Mouse (Mus musculus): ENCODE measurements around the gene A730015C16Rik. TPM values are rescaled to one million over a fixed set of nuclear protein-coding genes. Genes with fewer than 3 reads are reported as not detected.

A730015C16Rik gene
- polyA plus RNA-seq, 1 experiment from 2014 or later: 1.7 TPM

DNA sequence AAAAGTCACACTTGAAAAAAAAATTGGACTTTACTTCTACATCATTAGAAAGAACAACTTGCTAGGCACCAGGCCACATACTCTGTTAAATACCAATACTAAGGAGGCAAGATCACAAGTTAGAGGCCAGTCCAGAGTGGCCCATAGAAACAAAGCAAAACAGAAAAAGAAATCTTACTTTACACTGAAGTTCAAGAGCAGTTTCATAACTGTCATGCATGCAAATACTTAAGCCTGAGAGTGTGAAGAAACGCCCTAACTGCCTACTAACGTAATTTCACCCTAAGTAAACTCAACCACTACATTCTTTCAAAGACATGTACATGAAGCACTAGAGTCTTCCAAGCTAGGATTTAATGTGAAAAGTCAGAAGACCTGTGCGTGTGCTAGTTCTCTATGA is 22.7 kb downstream of the A730015C16Rik start:
- H3K27ac ChIP-seq: no peak overlapping the region
- no peak overlapping the region for H3K4me3 ChIP-seq
- WGBS: 96% methylated on average over 3 of the region's 3 CpGs
- ATAC-seq (ENCODE audit: low FRiP score): no peak
- peaks cover 77% of the 10 kb centered on the region for H3K36me3 ChIP-seq
- no peak overlapping the region for H3K9ac ChIP-seq
- peaks cover 7% of the 10 kb centered on the region for H3K4me1 ChIP-seq (replicated peaks)
- no peaks in the 10 kb centered on the region for H3K27me3 ChIP-seq
- no peak overlapping the region for H3K4me2 ChIP-seq
- H3K9me3 ChIP-seq: no peaks in the 10 kb centered on the region

- H3K9me3 ChIP-seq: no peaks in the 10 kb centered on the region
- no peaks in the 10 kb centered on the region for H3K4me1 ChIP-seq (replicated peaks)
- no peak overlapping the region for H3K4me2 ChIP-seq
- peaks cover 13% of the 10 kb centered on the region for H3K36me3 ChIP-seq
- WGBS: 65% methylated on average over 6 of the region's 6 CpGs
- no peak for ATAC-seq (ENCODE audit: low FRiP score)
- no peak overlapping the region for H3K27ac ChIP-seq
- H3K4me3 ChIP-seq: no peak overlapping the region
- H3K9ac ChIP-seq: no peak overlapping the region
- H3K27me3 ChIP-seq: no peaks in the 10 kb centered on the region
Observed at GRCm38 (mm10) chr4:108811550-108811949, 36.9 kb downstream of the A730015C16Rik start.

GRCm38 (mm10) chr4:108811142-108811541 is 37.3 kb downstream of the A730015C16Rik start:
- Histone ChIP-seq H3K27ac (no peak overlapping the region), H3K4me1 (replicated peaks) (no peaks in the 10 kb centered on the region), H3K4me2 (no peak overlapping the region), H3K27me3 (no peaks in the 10 kb centered on the region), H3K9me3 (no peaks in the 10 kb centered on the region), H3K9ac (no peak overlapping the region), H3K4me3 (no peak overlapping the region), H3K36me3 (peaks cover 13% of the 10 kb centered on the region)
- WGBS: 72% methylated on average over 4 of the region's 4 CpGs
- no peak for ATAC-seq (ENCODE audit: low FRiP score)

GRCm38 (mm10) chr4:108803535-108803934 is 44.9 kb downstream of the A730015C16Rik start:
- WGBS: 75% methylated on average over 2 of the region's 2 CpGs
- no peaks in the 10 kb centered on the region for H3K9me3 ChIP-seq
- H3K4me1 ChIP-seq (replicated peaks): no peaks in the 10 kb centered on the region
- no peak overlapping the region for H3K27ac ChIP-seq
- H3K4me3 ChIP-seq: no peak overlapping the region
- H3K4me2 ChIP-seq: no peak overlapping the region
- no peaks in the 10 kb centered on the region for H3K27me3 ChIP-seq
- H3K36me3 ChIP-seq: no peaks in the 10 kb centered on the region
- no peak overlapping the region for H3K9ac ChIP-seq
- ATAC-seq (ENCODE audit: low FRiP score): no peak

GRCm38 (mm10) chr4:108798083-108798830 is 50.2 kb downstream of the A730015C16Rik start:
- Histone ChIP-seq H3K27ac (no peak overlapping the region), H3K4me3 (no peak overlapping the region), H3K4me1 (replicated peaks) (no peaks in the 10 kb centered on the region), H3K27me3 (no peaks in the 10 kb centered on the region), H3K9me3 (no peaks in the 10 kb centered on the region), H3K4me2 (no peak overlapping the region), H3K9ac (no peak overlapping the region), H3K36me3 (no peaks in the 10 kb centered on the region)
- 47% methylated on average over 2 of the region's 2 CpGs for WGBS
- ATAC-seq (ENCODE audit: low FRiP score): no peak

Other genes starting within 250 kb of the A730015C16Rik start
- gene Cc2d1b, start 228.7 kb downstream of the A730015C16Rik start, polyA plus RNA-seq (2015; fragmentation: Nextera tagmentation; extraction: Ambion mirVana): 16.2 and 20.1 TPM in 2 replicates
- gene 3110021N24Rik, start 129.0 kb downstream of the A730015C16Rik start, polyA plus RNA-seq (2015; fragmentation: Nextera tagmentation; extraction: Ambion mirVana): 0.93 and 1.7 TPM in 2 replicates
- 6.9 and 7.1 TPM in 2 replicates for gene Zfyve9, start 67.8 kb downstream of the A730015C16Rik start, polyA plus RNA-seq (2015; fragmentation: Nextera tagmentation; extraction: Ambion mirVana)
- 218 and 222 TPM in 2 replicates for gene Btf3l4, start 15.0 kb downstream of the A730015C16Rik start, polyA plus RNA-seq (2015; fragmentation: Nextera tagmentation; extraction: Ambion mirVana)
- 75.1 and 79.5 TPM in 2 replicates for gene Txndc12, start 14.0 kb downstream of the A730015C16Rik start, polyA plus RNA-seq (2015; fragmentation: Nextera tagmentation; extraction: Ambion mirVana)
- gene Kti12, start 834 bp downstream of the A730015C16Rik start, polyA plus RNA-seq (2015; fragmentation: Nextera tagmentation; extraction: Ambion mirVana): 28.3 and 31.3 TPM in 2 replicates
- gene Rab3b, start 30.4 kb upstream of the A730015C16Rik start, polyA plus RNA-seq (2015; fragmentation: Nextera tagmentation; extraction: Ambion mirVana): 104 and 108 TPM in 2 replicates
- gene Nrd1, start 152.0 kb upstream of the A730015C16Rik start, polyA plus RNA-seq (2015; fragmentation: Nextera tagmentation; extraction: Ambion mirVana): 78.7 and 85.0 TPM in 2 replicates

All from hindbrain, embryonic 13.5 days (tissue).